Mouse (Mus musculus): ENCODE data around the gene Plcb3.
A peak's percentile ranks its signal among the peaks of the same experiment; 100 is the strongest.
"Not testable (repeated sequence)": the region's sequence is repeated elsewhere in the genome, so short reads cannot be mapped to it uniquely, and the experiment has no call there.

Plcb3 gene

DNA sequence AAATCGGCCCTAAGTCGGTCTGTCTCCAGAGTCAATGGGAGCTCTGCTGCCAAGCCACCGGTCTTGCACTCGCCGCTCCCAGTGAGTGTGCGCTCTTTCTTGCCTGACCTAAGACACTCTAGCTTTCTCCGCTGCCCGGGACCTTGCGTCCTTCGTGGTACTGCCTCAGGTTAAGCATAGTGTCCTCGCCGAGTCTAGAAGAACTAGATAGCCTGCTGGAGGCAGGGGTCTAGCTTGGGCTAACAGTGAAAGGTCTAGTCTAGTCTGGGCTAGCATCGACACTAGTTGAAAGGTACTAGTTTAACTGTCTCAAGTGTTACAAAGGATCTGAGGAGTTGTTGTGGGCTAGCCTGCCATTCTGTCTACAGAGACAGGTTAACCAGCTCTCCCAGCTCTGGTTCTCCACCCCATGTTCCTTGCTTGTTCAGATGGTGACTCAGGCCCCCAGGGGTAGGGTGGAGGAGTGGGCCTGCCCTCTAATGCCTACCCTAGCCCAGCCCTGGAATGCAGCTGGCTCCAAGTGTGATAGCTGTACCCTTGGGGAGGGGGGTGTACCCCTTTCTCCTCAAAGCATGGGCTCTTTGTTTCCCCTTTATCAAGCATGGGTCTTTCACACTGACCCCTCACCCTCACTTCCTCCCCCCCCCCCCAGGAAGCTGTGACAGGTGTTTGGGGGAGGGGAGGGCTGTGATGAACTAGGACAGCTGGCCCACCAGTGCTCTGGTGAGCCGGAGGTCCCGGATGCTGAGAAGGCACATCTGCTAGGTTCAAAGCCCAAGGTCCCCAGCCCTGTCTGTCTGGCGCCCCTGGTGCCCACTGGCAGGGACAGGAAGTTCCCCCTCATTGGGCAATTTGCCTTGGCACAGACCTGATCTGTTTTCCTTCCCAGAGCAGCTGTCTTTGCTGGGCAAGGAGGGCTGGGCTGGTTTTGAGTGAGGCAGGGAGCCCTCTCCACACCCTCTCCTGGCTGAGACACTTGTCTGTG lies at the start of gene Plcb3:
Plcb3 (minus strand) TSS at position 934 of the 985 bp plus-strand sequence.
- peak; percentile 85 for DNase-seq (ENCODE audit: low read depth)

DNA sequence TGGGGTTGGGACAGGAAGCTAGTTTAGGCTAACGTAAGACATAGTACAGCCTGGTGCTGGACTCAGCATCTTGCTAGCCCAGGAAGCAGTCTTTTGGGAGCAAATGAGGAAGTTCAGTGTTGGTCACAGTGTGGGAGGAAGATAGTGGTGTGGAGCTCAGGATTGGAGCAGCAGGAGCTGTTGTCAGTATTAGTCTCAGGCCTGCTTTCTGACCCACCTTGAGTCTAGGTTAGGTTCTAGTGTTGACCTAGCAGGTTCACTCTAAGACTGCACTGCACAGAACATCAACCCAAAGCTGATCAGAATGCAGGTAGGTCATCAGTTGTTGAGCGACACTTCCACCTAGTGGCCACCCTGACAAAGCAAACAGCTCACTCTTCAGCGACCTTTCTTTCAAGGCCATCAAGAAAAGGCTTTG lies 44.0 kb upstream of the Plcb3 start:
- peak; percentile 84 for DNase-seq (ENCODE audit: low read depth)

DNA sequence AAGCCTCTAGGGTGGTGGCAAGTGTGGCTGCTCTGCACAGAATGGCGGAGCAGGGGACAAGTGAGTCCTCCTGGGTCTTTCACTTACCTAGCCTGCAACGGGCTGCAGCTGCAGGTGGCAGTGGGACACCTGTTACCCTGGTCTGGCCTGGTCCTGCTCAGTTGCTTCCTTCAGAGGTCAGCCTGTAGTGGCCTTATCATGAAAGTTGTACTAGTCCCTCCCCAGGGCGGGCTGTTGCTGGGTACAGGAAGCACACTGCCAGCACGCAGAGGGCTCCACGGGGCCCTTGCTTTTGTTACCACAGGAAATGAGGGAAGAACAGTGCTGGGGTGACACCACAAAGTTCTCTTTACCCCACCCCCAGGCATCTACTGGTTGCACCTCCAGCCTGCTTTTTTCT lies 42.9 kb upstream of the Plcb3 start, which contains the start of gene Fermt3:
Fermt3 (minus strand) TSS at position 279 of the 400 bp plus-strand sequence.
- DNase-seq (ENCODE audit: low read depth) = peak; percentile 94

DNA sequence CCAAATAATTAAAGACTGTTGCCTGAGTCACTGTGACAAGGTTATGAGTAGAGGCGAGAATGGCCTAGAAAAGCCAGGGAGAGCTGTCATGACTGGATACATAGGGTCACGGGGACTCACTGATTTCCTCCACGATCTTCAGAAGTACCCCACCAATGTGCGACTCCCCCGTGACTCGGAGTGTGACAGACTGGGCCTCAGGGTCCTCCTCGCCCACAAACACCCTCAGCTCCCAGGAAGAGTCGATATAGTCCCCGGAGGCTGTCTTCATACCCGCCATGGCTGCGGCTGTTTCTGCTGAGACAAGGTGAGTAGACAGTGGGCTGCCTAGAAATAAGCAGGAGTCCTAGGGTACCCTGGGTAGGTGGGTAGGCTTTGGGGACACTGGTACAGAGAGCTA lies 42.3 kb upstream of the Plcb3 start:
- DNase-seq (ENCODE audit: low read depth) = no peak

DNA sequence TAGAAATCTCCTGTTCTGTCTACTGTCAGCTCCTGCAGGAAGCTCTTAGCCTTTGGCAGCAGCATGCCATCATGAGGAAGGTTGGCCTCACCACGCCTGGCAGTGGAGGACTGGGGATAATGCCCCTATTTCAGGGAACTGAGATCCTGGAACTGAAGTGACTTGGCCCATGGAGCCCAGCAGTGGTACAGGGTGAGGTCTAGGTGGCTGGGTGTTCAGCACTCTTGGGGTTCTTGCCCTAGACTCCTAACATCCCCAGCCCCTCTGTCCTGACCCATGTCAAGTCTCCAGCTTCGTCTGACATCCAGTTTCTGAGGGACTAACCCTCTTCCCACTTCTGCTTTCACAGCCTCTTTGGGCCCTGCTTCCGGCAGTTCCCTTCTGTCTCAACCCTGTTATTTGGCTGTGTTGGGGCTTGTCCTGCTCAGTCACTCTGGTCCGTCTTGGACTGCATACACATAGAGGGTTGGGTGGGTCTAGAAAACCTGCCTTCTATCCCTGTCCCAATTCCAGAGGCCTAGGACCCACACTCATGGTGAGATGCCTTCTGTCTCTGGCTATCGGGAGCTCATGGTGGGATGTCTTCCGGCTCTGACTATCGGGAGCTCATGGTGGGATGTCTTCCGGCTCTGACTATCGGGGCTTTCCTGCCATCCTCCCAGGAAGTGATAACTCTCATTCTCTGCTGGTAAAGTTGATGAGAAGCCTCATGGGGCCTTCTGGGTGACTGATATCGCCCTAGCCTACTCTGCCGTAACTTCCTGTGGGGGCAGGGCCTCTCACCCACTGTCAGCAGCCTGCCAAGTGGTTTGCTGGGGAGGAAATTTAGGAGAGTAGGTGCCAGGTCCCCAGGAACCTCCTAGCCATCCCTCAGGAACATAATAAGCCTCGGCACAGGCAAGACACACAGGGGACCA lies 41.5 kb upstream of the Plcb3 start:
- DNase-seq (ENCODE audit: low read depth) = peak; percentile 83

DNA sequence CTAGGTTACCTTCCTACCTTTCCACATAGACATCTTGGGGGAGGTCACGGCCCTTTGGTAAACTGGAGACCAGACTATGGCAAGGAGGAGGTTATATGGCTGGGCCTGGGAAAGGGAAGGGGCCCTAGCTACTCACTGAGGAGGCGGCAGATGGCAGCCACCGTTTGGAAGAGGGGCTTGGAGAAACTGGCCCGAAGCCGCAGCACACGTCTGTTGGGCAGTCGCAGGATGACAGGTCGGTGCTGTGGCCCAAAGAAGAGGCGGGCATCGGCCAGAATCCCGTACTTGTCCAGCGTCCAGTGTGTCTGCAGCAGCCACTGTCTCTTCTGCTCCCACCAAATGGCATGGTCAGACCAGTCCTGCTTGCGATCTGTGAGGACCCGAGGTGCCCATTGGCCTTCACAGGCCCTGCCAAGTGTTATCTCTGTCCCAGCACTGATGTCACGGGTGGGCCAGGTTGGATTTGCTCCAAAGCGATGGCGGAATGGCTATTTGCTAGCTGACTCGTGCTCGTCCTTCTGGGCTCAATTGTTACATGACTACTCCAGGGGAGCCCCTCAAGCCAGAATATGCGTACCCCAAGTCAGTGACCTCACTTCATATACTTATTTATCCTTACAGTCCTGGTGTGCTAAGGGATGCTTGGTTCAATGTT lies 38.3 kb upstream of the Plcb3 start:
- DNase-seq (ENCODE audit: low read depth) = no peak

DNA sequence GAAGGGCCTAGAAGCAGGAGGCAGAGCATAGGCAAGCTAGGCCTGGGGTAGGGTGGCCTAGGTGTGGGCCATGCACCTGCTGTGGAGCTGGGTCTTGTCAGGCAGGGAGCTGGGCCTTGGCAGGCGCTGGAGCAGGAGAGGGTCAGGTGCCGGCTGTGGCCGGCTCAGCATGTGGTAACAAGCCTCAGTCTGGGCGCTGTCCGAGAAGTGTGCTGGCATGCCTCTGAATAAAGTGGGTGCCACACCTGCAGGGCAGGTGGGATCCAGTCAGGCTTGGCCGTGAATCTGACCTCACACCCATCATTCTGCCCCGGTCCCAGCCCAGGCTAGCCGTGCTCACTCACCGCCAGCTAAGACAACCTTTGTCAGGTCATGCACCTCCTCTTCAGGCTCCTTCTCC lies 37.7 kb upstream of the Plcb3 start:
- DNase-seq (ENCODE audit: low read depth) = no peak

DNA sequence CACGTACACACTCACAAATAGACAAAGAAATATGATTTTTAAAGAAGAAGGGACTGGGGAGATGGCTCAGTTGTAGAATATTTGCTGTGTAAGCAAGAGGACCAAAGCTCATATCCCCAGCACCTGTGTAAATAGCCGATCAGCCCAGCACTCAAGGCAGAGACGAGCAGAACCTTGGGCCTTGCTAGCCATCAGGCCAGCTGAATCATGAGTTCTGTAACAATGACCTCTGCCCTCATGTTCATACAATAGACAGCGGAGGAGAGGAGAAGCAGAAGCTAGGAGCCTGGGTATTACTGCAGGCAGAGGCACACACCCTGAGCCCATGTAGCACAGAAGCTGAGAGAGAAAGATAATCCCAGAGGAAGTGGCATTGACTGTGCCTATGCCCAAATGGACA lies 36.2 kb upstream of the Plcb3 start:
- no peak for DNase-seq (ENCODE audit: low read depth)

DNA sequence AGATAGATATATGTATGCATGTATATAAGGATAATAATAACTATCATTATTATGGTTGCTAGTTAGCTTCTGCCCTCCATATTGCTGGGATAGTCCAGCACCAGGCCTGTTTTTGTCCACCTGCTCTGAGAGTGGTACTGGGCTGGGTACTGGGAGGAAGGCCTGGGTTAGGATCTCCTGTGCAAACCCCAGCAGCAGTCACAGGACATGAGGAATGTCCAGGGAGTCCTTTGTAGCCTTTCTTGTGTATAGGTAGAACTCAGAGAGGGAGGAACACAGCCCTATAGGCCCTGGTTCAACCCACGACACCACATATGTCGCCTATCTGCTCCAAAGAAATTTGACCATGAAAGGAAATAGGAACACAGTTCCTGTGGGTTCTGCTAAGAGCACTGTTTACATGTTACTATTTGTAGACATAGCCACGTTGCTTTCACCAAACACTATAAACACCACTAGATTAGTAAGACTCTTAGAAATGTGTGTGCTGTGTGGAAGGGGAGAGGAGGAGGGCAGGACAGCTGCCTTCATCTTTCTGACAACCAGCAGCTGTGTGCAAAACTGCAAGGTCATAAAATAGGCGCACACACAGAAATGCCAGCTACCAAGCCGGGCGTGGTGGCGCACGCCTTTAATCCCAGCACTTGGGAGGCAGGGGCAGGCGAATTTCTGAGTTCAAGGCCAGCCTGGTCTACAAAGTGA lies 30.8 kb upstream of the Plcb3 start:
- DNase-seq (ENCODE audit: low read depth) = no peak

DNA sequence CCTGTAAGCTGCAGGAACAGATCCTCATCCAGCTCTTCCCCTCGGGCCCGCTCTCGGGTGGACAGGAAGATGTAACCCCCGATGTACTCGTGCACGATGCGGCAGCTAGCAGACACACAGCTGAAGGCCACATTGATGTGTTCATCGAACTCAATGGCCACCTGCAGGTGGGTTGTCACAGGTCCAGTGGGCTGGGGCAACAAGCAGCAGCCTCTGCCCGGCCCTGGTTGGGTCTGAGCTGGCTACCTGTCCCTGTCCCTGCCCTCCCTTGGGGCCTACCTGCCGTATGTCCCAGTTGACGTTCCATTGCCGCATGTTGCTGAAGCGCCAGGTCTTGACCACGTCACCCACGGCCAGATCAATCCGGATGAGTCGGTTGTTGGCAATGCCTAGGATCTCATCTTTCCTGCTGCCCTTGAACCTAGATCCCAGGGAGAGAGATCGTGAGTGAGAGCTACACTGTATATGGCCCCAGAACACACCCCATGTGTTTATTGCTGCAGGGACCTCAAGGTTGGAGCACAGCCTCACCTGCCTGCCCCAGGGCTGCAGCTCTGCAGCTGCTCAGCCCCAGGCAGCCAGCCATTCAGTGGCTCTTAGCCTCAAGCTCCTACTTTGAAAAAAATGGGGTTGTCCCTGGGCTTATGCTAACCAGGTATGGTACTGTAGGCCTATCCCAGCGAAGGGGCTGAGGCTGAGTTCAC lies 23.2 kb upstream of the Plcb3 start:
- no peak for DNase-seq (ENCODE audit: low read depth)

DNA sequence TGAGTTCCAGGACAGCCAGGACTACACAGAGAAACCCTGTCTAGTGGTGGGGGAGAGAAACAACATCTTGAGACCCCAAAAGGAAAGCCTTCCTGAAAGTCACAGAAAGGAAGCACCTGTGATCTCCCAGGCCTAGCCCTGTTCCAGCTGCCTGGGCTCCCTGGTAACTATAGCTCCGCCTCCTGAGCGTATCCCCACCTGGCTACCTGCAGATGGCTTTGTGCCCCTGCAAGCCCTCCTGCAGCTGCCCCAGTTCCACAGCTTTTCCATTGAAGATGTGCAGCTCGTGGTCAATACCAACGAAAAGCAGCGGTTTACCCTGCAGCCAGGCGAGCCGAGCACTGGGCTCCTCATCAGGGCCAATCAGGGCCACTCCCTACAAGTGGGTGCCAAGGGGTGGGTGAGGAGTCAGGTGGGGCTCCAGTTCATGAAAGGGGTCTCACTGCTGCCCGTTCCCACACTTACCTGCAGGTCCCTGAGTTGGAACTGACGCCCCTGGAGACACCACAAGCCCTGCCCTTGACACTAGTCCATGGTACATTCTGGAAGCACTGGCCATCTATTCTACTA lies 21.5 kb upstream of the Plcb3 start:
- no peak for DNase-seq (ENCODE audit: low read depth)

DNA sequence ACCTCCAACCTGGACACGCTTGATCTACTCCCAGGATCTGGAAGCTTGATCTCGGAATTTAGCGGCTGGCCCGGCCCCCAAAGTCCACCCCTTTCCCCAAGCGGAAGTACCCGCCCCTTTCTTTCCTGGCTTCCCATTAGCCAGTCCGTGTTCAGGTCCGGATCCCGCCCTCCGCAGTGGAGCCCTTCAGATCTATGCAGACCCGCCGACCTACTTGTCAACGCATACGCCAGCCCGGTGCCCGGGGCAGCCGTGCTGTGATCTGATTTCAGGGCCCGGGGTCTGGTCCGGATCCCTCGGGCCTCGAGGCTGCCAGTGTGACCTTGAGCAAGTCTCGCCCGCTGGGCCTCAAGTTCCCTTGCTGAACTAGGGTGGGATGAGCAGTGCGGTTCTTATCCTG lies 19.7 kb upstream of the Plcb3 start, which contains the start of the genes Nudt22 and Trpt1:
Nudt22 (minus strand) TSS at position 112 of the 400 bp plus-strand sequence.
Trpt1 (plus strand) TSS at position 126 of the 400 bp plus-strand sequence.
- DNase-seq (ENCODE audit: low read depth) = peak; percentile 87

DNA sequence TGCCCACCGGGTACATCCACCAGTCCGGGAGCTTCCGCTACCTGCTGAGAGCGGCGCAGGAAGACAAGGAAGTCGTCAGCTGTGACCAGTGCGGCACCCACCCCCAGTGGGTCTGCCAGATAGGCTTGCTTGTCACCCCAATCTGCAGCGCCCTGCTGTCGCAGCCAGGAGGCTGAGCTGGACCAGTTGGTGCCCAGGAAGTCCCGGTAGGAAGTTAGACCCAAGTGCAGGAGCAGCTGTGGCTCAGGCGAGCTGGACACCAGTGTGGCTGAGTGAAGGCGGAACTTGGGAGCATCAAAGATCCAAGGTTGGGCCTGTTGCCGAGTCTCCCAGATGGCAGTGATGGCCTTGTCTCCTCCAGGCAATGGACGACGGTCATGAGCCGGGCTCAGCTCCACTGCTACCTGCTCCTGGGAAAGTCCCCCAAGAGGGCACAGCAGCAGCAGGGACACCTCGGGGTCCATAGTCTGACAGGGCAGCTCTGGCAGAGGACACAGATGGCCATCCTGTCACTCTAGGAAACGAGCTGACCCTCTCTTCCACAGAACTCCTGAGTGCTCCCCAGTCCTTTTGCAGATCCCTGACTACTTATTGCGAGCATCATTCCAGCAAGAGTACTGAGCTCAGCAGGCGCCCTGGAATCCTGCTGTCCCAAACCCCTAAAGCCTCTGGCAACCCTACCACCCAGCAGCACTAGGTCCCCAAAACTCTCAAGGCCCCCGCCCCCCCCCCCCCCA lies 19.2 kb upstream of the Plcb3 start:
- no peak for DNase-seq (ENCODE audit: low read depth)

DNA sequence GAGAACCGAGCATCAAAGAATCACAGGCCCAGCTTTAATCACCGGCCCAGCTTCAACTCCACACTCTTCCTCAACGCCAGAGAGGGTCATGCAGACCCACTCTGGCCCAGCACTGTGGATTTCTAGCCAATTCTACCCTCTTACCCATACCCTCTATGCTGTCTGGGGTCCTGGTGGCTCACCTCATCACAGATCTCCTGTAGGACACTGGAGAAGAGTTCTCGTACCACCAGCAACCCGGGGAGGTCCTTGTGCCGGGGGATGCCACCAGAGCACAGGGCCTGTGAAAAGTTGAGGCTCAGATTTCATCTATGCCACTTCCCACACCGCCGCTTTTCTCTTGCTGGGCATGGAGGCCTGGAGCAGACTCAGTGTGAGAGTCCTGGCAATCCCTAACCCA lies 18.2 kb upstream of the Plcb3 start:
- DNase-seq (ENCODE audit: low read depth) = no peak

DNA sequence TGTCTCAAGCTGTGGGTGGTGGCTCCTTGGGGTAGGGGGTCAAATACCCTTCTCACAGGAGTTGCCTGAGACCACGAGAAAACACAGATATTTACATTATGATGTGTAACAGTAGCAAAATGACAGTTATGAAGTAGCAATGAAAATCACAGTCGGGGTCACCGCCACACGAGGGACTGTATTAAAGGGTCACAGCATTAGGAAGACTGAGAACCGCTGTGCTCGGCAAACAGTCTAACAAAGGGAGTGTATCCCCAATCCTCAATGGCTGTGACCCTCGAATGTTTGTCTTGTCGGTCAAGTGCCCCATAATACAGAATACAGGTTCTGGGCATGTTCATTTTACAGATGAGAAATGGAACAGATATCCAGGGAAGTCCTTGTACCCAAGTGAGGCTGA lies 17.7 kb upstream of the Plcb3 start:
- DNase-seq (ENCODE audit: low read depth) = no peak

DNA sequence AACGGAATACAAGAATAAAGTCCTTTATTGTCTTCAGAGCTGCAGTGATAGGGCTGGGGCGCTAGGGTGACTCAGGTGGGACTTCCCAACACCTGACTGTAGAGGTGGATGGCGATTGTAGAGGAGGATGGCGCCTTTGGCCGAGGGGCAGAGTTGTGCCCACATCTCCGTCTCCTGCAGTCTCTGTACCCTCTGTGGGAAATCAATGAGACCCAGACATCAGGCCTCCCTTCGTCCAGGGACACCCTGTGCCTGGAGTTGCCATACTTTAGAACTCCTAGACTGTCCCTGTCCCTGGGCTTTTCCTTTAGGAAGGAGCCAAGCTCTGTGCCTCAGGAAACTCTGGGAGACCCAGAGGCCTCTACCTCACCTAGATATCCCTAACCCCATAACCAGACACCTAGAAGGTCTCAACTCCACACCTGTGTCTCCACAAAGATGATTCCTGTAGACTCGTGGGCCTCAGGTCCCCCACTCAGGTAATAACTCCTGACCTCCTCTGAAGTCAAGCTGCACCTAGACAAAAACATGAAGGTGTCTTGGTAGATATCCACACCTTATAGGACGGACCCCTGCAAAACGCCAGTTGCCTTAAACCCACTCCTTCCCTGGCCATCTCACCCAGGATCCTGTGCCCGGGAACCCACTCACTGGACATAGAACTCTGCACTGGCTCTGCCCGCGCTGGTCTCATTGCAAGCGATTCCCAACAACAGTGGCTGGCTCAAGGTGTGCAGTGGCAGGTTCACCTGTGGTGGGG lies 16.9 kb upstream of the Plcb3 start:
- DNase-seq (ENCODE audit: low read depth) = no peak

DNA sequence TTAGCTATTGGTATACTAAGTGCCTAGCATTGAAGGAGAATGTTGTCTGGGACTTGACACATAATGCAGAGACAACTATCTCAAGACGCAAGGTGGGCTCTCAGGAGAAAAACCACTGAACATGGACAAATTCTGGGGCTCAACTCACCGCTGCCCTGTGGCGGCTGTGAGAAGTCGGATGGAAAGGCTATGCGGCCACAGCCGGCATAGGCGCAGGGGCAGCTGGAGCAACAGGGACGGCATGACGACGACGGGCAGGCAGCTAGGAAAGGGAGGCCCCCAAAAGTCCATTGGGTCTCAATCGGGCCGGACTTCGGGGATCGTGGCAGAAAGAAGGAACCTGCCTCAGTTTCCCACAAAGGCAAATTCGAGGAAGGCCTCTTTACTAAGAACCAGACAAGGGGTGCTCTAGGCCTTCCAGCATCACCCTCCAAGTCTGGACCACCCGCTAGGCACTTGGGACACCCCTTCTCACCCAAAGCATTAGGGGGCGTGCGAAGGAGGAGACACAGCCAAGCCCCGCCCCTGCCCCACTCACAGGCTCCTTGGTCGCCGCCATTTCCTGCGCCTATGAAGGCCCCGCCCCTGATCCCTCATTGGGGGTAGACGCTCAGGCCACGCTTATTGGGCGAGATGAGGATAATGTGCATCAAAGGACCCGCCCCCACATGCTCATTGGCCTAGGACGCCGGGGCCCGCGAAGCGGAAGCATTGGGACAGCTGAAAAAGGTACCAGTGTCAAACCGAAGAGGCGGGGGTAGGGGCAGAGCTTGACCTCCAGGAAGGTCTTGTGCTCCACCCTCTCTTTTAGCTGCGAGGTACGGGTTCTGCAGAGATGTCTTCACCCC lies 16.0 kb upstream of the Plcb3 start, which contains the start of gene Dnajc4:
Dnajc4 (minus strand) TSS at position 562 of the 848 bp plus-strand sequence.
- peak; percentile 99 for DNase-seq (ENCODE audit: low read depth)

DNA sequence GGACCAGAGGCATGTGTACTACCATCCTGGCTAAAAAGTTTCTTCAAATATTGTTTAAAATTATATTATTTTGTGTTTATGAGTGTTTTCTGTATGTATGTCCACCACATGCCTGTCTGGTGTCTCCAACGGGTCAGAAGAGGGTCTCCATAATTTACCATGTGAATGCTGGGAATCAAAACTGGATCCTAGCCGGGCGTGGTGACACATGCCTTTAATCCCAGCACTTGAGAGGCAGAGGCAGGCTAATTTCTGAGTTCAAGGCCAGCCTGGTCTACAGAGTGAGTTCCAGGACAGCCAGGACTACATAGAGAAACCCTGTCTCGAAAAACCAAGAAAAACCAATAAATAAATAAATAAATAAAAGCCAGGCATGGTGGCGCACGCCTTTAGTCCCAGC lies 14.9 kb upstream of the Plcb3 start:
- not testable (repeated sequence) for DNase-seq (ENCODE audit: low read depth)
